Mouse (Mus musculus): ENCODE measurements at regions not wholly inside any gene's neighbourhood (a gene's known extent, or its start where the extent isn't known, plus 50 kb on each side); places are given as distances from the start of the nearest gene placed in this dataset.

GRCm38 (mm10) chr4:56419122-56419913 lies 320.6 kb upstream of the Gm26657 start:
- Histone ChIP-seq H3K9ac (replicated peaks) (no peak overlapping the region), H3K4me3 (no peak overlapping the region), H3K27me3 (peaks cover 16% of the 10 kb centered on the region; the same call in 1 of the 2 replicates), H3K36me3 (no peaks in the 10 kb centered on the region), H3K27ac (replicated peaks) (no peak overlapping the region), H3K4me1 (no peaks in the 10 kb centered on the region), H3K4me2 (replicated peaks) (no peak overlapping the region), H3K9me3 (no peaks in the 10 kb centered on the region)
- 92% methylated on average over 5 of the region's 5 CpGs for WGBS
- no peak for ATAC-seq (replicated peaks)

DNA sequence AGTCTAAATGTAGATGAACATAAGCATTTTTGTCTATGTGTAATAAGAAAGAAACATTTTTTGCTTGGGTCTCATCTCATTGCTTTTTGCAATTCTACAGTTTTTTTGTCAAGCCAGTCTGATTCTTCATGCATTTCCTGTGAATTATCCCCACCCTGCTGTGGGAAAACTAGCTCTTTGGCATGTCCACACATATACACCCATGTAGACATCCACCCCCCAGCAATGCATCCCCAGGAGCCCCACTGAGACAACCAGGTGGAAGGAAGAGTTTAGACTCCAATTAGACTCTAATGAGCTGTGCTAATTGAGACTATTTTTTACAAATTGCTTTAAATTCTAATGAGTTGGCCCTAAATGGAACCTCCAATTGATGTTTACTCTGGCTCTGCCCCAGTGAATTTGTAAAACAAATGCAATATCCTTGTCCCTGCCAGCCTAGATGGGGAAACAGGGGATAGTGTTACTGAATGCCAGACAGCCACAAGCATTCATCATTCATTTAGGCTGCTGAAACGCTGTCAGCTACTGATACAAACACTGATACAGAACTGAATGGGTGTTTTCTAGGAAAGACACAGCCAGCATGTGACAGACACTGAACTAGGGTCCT lies 328.7 kb upstream of the Gm26657 start:
- Histone ChIP-seq H3K36me3 (no peaks in the 10 kb centered on the region), H3K4me1 (peaks cover 11% of the 10 kb centered on the region; the same call in 1 of the 2 replicates), H3K9me3 (no peaks in the 10 kb centered on the region), H3K27me3 (peaks cover 33% of the 10 kb centered on the region), H3K4me2 (replicated peaks) (no peak overlapping the region), H3K4me3 (no peak overlapping the region), H3K9ac (replicated peaks) (no peak overlapping the region), H3K27ac (replicated peaks) (no peak overlapping the region)
- ATAC-seq (replicated peaks), result peak; percentile 95
- WGBS, result 6% methylated on average over 1 of the region's 1 CpGs

- Histone ChIP-seq H3K4me2 (replicated peaks) (no peak overlapping the region), H3K27me3 (no peaks in the 10 kb centered on the region), H3K36me3 (no peaks in the 10 kb centered on the region), H3K27ac (replicated peaks) (no peak overlapping the region), H3K9me3 (no peaks in the 10 kb centered on the region), H3K4me1 (no peaks in the 10 kb centered on the region), H3K9ac (replicated peaks) (no peak overlapping the region), H3K4me3 (no peak overlapping the region)
- no peak for ATAC-seq (replicated peaks)
Measured at GRCm38 (mm10) chr4:56393793-56394192, 346.1 kb upstream of the Gm26657 start.

- WGBS, result 70% methylated on average over 3 of the region's 3 CpGs
- no peak overlapping the region for H3K27ac ChIP-seq (replicated peaks)
- no peak overlapping the region for H3K4me2 ChIP-seq (replicated peaks)
- no peaks in the 10 kb centered on the region for H3K4me1 ChIP-seq
- no peak overlapping the region for H3K9ac ChIP-seq (replicated peaks)
- no peaks in the 10 kb centered on the region for H3K27me3 ChIP-seq
- no peaks in the 10 kb centered on the region for H3K36me3 ChIP-seq
- no peak overlapping the region for H3K4me3 ChIP-seq
- ATAC-seq (replicated peaks), result no peak
- no peaks in the 10 kb centered on the region for H3K9me3 ChIP-seq
Measured at GRCm38 (mm10) chr4:56387051-56387450, 352.8 kb upstream of the Gm26657 start.

GRCm38 (mm10) chr4:56375745-56376144 lies 364.1 kb upstream of the Gm26657 start:
- Histone ChIP-seq H3K9me3 (no peaks in the 10 kb centered on the region), H3K27me3 (no peaks in the 10 kb centered on the region), H3K27ac (replicated peaks) (no peak overlapping the region), H3K9ac (replicated peaks) (no peak overlapping the region), H3K4me2 (replicated peaks) (no peak overlapping the region), H3K36me3 (no peaks in the 10 kb centered on the region), H3K4me1 (no peaks in the 10 kb centered on the region), H3K4me3 (no peak overlapping the region)
- no peak for ATAC-seq (replicated peaks)
- 41% methylated on average over 5 of the region's 5 CpGs for WGBS

- 87% methylated on average over 3 of the region's 3 CpGs for WGBS
- no peak overlapping the region for H3K9ac ChIP-seq (replicated peaks)
- no peak overlapping the region for H3K4me2 ChIP-seq (replicated peaks)
- no peaks in the 10 kb centered on the region for H3K4me1 ChIP-seq
- H3K27me3 ChIP-seq, result no peaks in the 10 kb centered on the region
- no peak overlapping the region for H3K4me3 ChIP-seq
- H3K9me3 ChIP-seq, result no peaks in the 10 kb centered on the region
- H3K27ac ChIP-seq (replicated peaks), result no peak overlapping the region
- no peak for ATAC-seq (replicated peaks)
- H3K36me3 ChIP-seq, result no peaks in the 10 kb centered on the region
Measured at GRCm38 (mm10) chr4:56374466-56374865, 365.4 kb upstream of the Gm26657 start.

GRCm38 (mm10) chr4:56373746-56374145 lies 366.1 kb upstream of the Gm26657 start:
- Histone ChIP-seq H3K27me3 (no peaks in the 10 kb centered on the region), H3K9me3 (no peaks in the 10 kb centered on the region), H3K4me1 (no peaks in the 10 kb centered on the region), H3K4me2 (replicated peaks) (no peak overlapping the region), H3K9ac (replicated peaks) (no peak overlapping the region), H3K4me3 (no peak overlapping the region), H3K27ac (replicated peaks) (no peak overlapping the region), H3K36me3 (no peaks in the 10 kb centered on the region)
- WGBS, result 72% methylated on average over 4 of the region's 4 CpGs
- no peak for ATAC-seq (replicated peaks)

DNA sequence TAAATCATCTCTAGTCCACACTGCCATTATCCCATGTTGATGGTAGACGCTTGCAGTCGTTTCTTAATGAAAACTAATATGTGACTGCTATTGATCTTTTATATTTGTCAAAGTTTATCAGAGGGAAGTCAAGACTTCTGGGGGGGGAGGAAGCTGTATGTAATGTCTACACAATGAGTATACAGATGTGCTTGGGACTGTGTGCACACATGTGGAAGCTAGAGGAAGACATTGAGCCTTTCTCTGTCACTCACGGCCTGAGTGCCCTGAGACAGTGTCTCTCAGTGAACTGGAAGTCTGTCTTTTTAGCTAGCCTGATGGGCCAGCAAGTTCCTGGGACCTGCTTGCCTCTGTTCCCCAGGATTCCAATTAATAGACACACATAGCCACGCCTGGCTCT lies 366.7 kb upstream of the Gm26657 start:
- WGBS, result 78% methylated on average over 4 of the region's 4 CpGs
- H3K4me1 ChIP-seq, result no peaks in the 10 kb centered on the region
- H3K4me3 ChIP-seq, result no peak overlapping the region
- no peaks in the 10 kb centered on the region for H3K9me3 ChIP-seq
- no peak overlapping the region for H3K9ac ChIP-seq (replicated peaks)
- ATAC-seq (replicated peaks), result no peak
- no peak overlapping the region for H3K4me2 ChIP-seq (replicated peaks)
- no peak overlapping the region for H3K27ac ChIP-seq (replicated peaks)
- H3K27me3 ChIP-seq, result no peaks in the 10 kb centered on the region
- H3K36me3 ChIP-seq, result no peaks in the 10 kb centered on the region

GRCm38 (mm10) chr4:56372711-56373110 lies 367.2 kb upstream of the Gm26657 start:
- ATAC-seq (replicated peaks), result no peak
- H3K27ac ChIP-seq (replicated peaks), result no peak overlapping the region
- H3K4me1 ChIP-seq, result no peaks in the 10 kb centered on the region
- 71% methylated on average over 7 of the region's 7 CpGs for WGBS
- no peaks in the 10 kb centered on the region for H3K36me3 ChIP-seq
- H3K4me3 ChIP-seq, result no peak overlapping the region
- no peak overlapping the region for H3K4me2 ChIP-seq (replicated peaks)
- no peak overlapping the region for H3K9ac ChIP-seq (replicated peaks)
- no peaks in the 10 kb centered on the region for H3K9me3 ChIP-seq
- no peaks in the 10 kb centered on the region for H3K27me3 ChIP-seq

DNA sequence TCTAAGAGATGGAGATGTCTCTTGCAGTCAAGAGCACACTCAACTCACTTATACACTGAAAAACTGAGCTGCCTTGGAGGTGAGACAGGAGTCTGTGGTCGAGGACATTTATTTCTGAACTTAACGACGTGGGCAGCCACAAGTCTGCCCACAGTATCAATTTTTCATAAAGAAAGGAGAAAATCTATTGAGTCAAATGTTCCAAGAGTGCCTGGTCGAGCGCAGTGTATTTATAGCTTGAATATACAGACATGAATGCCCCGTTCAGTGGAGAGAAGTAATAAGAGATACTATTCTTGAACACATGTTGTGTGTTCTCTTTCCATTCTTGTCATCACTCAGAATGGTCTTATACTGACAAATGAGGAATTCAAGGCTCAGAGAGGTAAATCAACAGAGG lies 375.3 kb upstream of the Gm26657 start:
- H3K9ac ChIP-seq (replicated peaks), result no peak overlapping the region
- no peaks in the 10 kb centered on the region for H3K36me3 ChIP-seq
- ATAC-seq (replicated peaks), result no peak
- H3K4me2 ChIP-seq (replicated peaks), result no peak overlapping the region
- no peaks in the 10 kb centered on the region for H3K9me3 ChIP-seq
- 79% methylated on average over 6 of the region's 6 CpGs for WGBS
- H3K4me1 ChIP-seq, result no peaks in the 10 kb centered on the region
- no peaks in the 10 kb centered on the region for H3K27me3 ChIP-seq
- H3K4me3 ChIP-seq, result no peak overlapping the region
- no peak overlapping the region for H3K27ac ChIP-seq (replicated peaks)

DNA sequence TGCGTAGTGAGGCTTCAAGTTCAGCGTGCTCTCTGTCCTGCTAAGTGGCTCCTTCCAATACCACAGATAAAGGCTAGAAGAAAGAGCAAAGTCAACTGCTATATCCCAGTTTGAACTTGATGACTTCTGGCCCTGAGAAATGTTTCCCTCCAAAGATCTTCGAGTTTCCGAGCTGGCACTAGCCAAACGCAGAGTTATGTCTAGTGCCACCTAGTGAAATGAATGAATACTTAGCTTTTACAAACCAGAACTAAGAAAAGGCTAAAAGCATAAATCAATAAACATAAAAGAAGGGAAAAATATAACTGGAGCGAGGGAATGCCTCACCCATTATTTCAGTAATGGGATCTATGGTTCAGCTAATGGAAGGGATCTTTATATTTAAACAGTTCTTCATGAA lies 377.7 kb upstream of the Gm26657 start:
- Histone ChIP-seq H3K9me3 (no peaks in the 10 kb centered on the region), H3K4me2 (replicated peaks) (no peak overlapping the region), H3K27ac (replicated peaks) (no peak overlapping the region), H3K27me3 (no peaks in the 10 kb centered on the region), H3K4me1 (no peaks in the 10 kb centered on the region), H3K9ac (replicated peaks) (no peak overlapping the region), H3K4me3 (no peak overlapping the region), H3K36me3 (no peaks in the 10 kb centered on the region)
- no peak for ATAC-seq (replicated peaks)
- WGBS, result 52% methylated on average over 6 of the region's 6 CpGs

- Histone ChIP-seq H3K9ac (replicated peaks) (no peak overlapping the region), H3K4me2 (replicated peaks) (no peak overlapping the region), H3K27ac (replicated peaks) (no peak overlapping the region), H3K9me3 (no peaks in the 10 kb centered on the region), H3K4me1 (no peaks in the 10 kb centered on the region), H3K4me3 (no peak overlapping the region), H3K36me3 (no peaks in the 10 kb centered on the region), H3K27me3 (no peaks in the 10 kb centered on the region)
- ATAC-seq (replicated peaks), result no peak
- WGBS, result 66% methylated on average over 5 of the region's 5 CpGs
Measured at GRCm38 (mm10) chr4:56349216-56349615, 390.7 kb upstream of the Gm26657 start.

GRCm38 (mm10) chr4:56325156-56325555 lies 414.7 kb upstream of the Gm26657 start:
- Histone ChIP-seq H3K9ac (replicated peaks) (no peak overlapping the region), H3K9me3 (no peaks in the 10 kb centered on the region), H3K4me2 (replicated peaks) (no peak overlapping the region), H3K36me3 (no peaks in the 10 kb centered on the region), H3K4me1 (no peaks in the 10 kb centered on the region), H3K27me3 (no peaks in the 10 kb centered on the region), H3K4me3 (no peak overlapping the region), H3K27ac (replicated peaks) (no peak overlapping the region)
- 92% methylated on average over 5 of the region's 5 CpGs for WGBS
- no peak for ATAC-seq (replicated peaks)
